Mouse (Mus musculus) embryonic facial prominence, embryonic 13.5 days (tissue): ENCODE data around the gene Ankfn1. TPM values are rescaled to one million over a fixed set of nuclear protein-coding genes. Genes with fewer than 3 reads are reported as not detected.

Experiments used
- ATAC-seq: fragments of 200-750 bp; cut with Nextera tagmentation; 2 replicates; pipeline ENCODE4 v1.8.0; 2017; ENCODE audit warnings: low read depth; ENCODE audit not compliant: insufficient number of reproducible peaks, insufficient read depth, low FRiP score, low TSS enrichment
- H3K27ac ChIP-seq: fragments of 300-500 bp; sonication (generic); 2 replicates; pipeline ENCODE4 v1.5.1; 2015; ENCODE audit warnings: moderate library complexity, mild to moderate bottlenecking, inconsistent platforms
- H3K27me3 ChIP-seq: fragments of 300-500 bp; sonication (generic); 2 replicates; pipeline ENCODE4 v1.6.1; 2015; ENCODE audit warnings: mild to moderate bottlenecking, inconsistent platforms
- H3K36me3 ChIP-seq: fragments of 300-500 bp; sonication (generic); 2 replicates; pipeline ENCODE4 v1.6.1; 2015; ENCODE audit warnings: mild to moderate bottlenecking, inconsistent platforms
- H3K4me1 ChIP-seq: fragments of 300-500 bp; sonication (generic); 2 replicates; pipeline ENCODE4 v1.6.1; 2015; ENCODE audit warnings: inconsistent platforms
- H3K4me2 ChIP-seq: fragments of 300-500 bp; sonication (generic); 2 replicates; pipeline ENCODE4 v1.6.1; 2015; ENCODE audit warnings: moderate library complexity, mild to moderate bottlenecking, inconsistent platforms
- H3K4me3 ChIP-seq: fragments of 300-500 bp; sonication (generic); 2 replicates; pipeline ENCODE4 v1.5.1; 2015; ENCODE audit warnings: mild to moderate bottlenecking, inconsistent platforms
- H3K9ac ChIP-seq: fragments of 300-500 bp; sonication (generic); 2 replicates; pipeline ENCODE4 v1.6.1; 2015; ENCODE audit warnings: mild to moderate bottlenecking, inconsistent platforms
- H3K9me3 ChIP-seq: fragments of 300-500 bp; sonication (generic); 2 replicates; pipeline ENCODE4 v1.6.1; 2016; ENCODE audit warnings: inconsistent platforms
- WGBS: fragments of 180-500 bp; shearing (Covaris S2); methylation state at CpG from one replicate; pipeline ENCODE4 v1.1.7; 2015; ENCODE audit warnings: mixed read lengths; 5-methylcytosine and 5-hydroxymethylcytosine counted together
- polyA plus RNA-seq: library from polyadenylated mRNA; unstranded; fragments of >200 nt; fragmentation: Nextera tagmentation; extraction: Ambion mirVana; gene quantifications from 2 replicates; pipeline ENCODE4 v1.2.1, GENCODE M21; 2015

Gene Ankfn1
- polyA plus RNA-seq, 1 experiment from 2014 or later = 0.34 TPM

DNA sequence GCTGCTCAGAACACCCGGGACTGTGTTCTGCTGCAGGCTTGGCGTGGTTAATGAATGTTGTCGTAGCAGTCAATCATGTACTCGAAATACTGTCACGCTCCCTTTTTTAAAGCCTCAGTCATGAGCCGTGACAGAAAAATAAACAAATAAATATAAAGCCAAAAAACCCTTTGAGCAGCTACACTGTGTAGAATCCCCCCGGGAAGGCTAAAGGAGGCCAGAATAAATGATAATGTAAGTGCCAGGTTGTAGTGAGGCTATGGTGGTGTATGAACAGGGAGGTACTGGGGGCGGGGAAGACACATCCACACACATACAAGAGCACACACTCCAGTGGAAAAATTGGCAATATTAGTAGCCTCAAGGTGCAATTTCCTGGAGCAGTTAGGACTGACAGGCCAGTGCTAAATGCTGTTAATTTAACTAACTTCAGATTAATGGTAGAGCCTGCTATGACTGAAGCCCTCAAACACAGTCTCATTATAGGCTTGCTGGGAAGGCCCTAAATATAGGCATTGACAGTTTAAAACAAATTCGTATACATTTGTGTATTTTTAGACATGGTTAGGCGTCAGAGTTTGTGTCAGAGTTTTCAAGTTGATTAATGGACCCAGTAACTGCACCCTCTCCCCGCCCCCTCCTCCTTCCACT is 270.7 kb downstream of the Ankfn1 start:
- 57% methylated on average over 11 of the region's 11 CpGs for WGBS
- no peak for ATAC-seq
- H3K4me2 ChIP-seq = no peak overlapping the region

DNA sequence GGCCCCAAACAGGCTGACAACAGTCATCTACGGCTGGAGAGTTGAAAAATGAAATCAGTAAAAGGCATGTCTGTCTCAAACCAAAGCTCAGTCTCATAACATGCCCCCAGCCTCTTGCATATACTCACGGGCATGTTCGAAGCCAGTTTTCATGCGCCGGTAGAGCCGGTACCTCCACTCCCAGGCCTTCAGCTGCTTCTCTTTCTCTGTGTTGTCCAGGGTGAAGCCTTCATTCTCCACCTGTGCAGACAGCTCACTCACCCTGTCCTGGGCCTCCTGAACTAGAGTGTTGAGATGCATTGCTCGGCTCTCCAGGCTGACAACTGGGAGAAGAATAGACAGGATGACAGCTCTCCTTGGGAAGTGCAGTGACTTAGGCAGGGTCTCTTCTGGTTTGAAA is 272.4 kb downstream of the Ankfn1 start:
- H3K9me3 ChIP-seq = no peaks in the 10 kb centered on the region
- 79% methylated on average over 7 of the region's 7 CpGs for WGBS
- no peak overlapping the region for H3K4me2 ChIP-seq
- peaks cover 13% of the 10 kb centered on the region; the same call in 1 of the 2 replicates for H3K27me3 ChIP-seq
- H3K36me3 ChIP-seq = no peaks in the 10 kb centered on the region
- no peak overlapping the region for H3K27ac ChIP-seq
- H3K4me3 ChIP-seq = no peak overlapping the region
- no peak overlapping the region for H3K9ac ChIP-seq
- ATAC-seq = no peak
- peaks cover 4% of the 10 kb centered on the region; the same call in 1 of the 2 replicates for H3K4me1 ChIP-seq

More for the DNA sequence above, 270.7 kb downstream of the Ankfn1 start:
- Histone ChIP-seq H3K9me3 (no peaks in the 10 kb centered on the region), H3K27me3 (peaks cover 13% of the 10 kb centered on the region; the same call in 1 of the 2 replicates), H3K9ac (no peak overlapping the region), H3K36me3 (no peaks in the 10 kb centered on the region), H3K4me3 (no peak overlapping the region), H3K27ac (no peak overlapping the region), H3K4me1 (no peaks in the 10 kb centered on the region; the same call in 1 of the 2 replicates)

DNA sequence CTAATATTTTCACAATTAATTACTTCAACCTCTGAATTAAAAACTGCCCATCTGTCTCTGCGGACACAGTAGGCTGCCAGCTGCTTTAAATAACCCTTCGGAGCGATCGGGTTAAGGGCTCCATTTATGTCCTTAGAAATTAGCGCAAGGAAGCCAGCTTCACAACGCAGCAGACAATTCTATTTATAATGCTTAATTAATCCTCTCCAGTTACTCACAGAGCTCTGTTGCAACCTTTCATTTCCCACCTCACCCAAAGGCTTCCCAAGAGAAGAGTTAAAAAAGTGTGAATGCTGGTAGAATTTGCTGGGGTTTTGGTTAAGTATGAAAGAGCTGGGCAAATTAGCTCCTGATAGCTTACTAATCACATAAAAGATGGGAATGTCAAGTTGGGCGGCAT is 275.7 kb downstream of the Ankfn1 start:
- no peaks in the 10 kb centered on the region for H3K9me3 ChIP-seq
- 58% methylated on average over 7 of the region's 7 CpGs for whole genome bisulfite sequencing
- no peak overlapping the region for H3K4me2 ChIP-seq
- H3K4me1 ChIP-seq = peaks cover 4% of the 10 kb centered on the region; the same call in 1 of the 2 replicates
- no peaks in the 10 kb centered on the region for H3K36me3 ChIP-seq
- peaks cover 13% of the 10 kb centered on the region; the same call in 1 of the 2 replicates for H3K27me3 ChIP-seq
- H3K9ac ChIP-seq = no peak overlapping the region
- no peak overlapping the region for H3K4me3 ChIP-seq
- no peak for ATAC-seq
- H3K27ac ChIP-seq = no peak overlapping the region

DNA sequence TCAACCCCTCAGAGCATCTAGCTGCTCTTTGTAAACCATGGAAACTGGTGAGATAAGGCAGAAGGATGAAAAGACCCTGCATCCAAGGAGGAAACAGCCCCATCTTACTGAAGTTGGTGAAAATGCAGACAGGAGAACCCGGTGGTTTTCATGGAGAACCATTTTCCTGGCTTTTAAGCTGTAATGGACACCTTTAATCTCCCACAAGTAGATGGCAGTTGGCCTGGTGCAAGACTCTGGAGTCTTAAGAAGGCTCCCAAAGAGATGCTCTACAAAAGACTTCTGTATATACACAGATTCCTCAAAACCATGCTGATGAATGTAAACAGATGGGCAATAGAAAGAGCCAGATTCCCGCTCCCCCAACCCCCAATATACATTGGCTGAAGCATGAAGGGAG is 276.5 kb downstream of the Ankfn1 start:
- no peak overlapping the region for H3K27ac ChIP-seq
- no peak for ATAC-seq
- peaks cover 4% of the 10 kb centered on the region; the same call in 1 of the 2 replicates for H3K4me1 ChIP-seq
- H3K4me3 ChIP-seq = no peak overlapping the region
- H3K27me3 ChIP-seq = peaks cover 13% of the 10 kb centered on the region; the same call in 1 of the 2 replicates
- no peak overlapping the region for H3K9ac ChIP-seq
- H3K9me3 ChIP-seq = no peaks in the 10 kb centered on the region
- H3K36me3 ChIP-seq = no peaks in the 10 kb centered on the region
- WGBS = 67% methylated on average over 2 of the region's 2 CpGs
- H3K4me2 ChIP-seq = no peak overlapping the region

DNA sequence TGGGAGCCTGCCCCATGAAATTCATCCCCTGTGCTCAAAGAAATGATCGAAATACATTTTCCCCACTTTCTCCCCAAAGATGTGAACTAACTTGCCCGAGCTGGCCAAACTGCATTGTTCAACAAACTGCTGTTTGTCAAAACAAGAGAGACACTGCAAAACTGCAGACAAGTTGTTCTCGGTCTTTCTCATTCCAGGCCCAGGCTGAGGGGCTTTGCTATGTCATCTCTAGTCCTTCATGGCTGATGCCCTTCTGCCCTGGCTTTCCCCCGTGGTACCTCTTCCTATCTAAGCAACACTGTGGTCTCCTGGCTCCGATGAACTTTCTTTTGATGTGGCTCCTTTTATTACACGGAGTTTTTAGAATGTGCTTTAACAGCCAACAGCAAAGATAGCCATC is 296.4 kb downstream of the Ankfn1 start:
- no peak overlapping the region for H3K4me2 ChIP-seq
- no peak overlapping the region for H3K27ac ChIP-seq
- H3K9ac ChIP-seq = no peak overlapping the region
- no peak overlapping the region for H3K4me3 ChIP-seq
- no peaks in the 10 kb centered on the region for H3K36me3 ChIP-seq
- 47% methylated on average over 6 of the region's 6 CpGs for WGBS
- H3K9me3 ChIP-seq = no peaks in the 10 kb centered on the region
- peaks cover 21% of the 10 kb centered on the region for H3K4me1 ChIP-seq
- no peaks in the 10 kb centered on the region for H3K27me3 ChIP-seq
- no peak for ATAC-seq

DNA sequence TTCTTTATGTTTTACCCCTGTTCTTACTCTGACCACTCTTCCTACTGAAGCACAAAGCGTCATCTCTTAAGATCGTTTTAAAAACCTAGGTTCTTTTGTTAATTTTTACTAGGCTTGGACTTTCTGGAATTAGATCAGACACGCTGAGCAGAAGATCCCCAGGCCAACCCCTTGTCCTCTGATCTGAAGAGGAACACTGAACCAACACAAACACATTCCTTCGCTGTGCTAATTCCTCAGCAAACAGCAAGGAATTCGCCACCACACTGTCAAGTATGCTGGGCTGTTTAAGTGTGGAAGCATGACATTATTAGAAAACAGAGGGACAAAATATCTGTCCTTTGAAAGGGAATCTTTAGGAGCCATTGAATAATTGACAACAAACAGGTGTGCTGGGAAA is 300.5 kb downstream of the Ankfn1 start:
- Histone ChIP-seq H3K9me3 (no peaks in the 10 kb centered on the region), H3K27me3 (no peaks in the 10 kb centered on the region), H3K4me1 (peaks cover 14% of the 10 kb centered on the region), H3K36me3 (no peaks in the 10 kb centered on the region), H3K9ac (no peak overlapping the region), H3K4me3 (no peak overlapping the region), H3K4me2 (no peak overlapping the region), H3K27ac (no peak overlapping the region)
- 57% methylated on average over 5 of the region's 5 CpGs for WGBS
- no peak for ATAC-seq

DNA sequence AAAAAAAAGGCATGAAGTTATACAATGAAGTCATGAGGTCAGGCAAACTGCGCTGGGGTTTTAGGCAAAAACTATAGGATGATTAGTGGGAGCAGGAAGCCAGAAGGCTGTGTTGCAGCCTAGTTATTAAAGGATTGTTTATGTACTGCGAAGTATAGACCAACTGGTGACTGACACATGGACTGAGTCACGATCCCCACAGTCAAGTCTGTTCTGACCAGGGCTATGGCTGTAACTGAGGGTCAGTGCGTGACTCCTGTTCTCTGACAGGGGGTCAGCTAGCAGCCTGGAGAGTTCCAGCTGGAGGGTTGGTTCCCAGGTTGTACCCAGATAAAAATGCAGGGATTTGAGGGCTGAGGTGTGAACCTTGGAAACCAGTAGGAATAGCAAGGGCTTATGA is 301.4 kb downstream of the Ankfn1 start:
- Histone ChIP-seq H3K4me3 (no peak overlapping the region), H3K27ac (no peak overlapping the region), H3K27me3 (no peaks in the 10 kb centered on the region), H3K4me2 (no peak overlapping the region), H3K9ac (no peak overlapping the region), H3K9me3 (no peaks in the 10 kb centered on the region), H3K4me1 (peaks cover 10% of the 10 kb centered on the region), H3K36me3 (no peaks in the 10 kb centered on the region)
- ATAC-seq = no peak
- 87% methylated on average over 4 of the region's 4 CpGs for WGBS

DNA sequence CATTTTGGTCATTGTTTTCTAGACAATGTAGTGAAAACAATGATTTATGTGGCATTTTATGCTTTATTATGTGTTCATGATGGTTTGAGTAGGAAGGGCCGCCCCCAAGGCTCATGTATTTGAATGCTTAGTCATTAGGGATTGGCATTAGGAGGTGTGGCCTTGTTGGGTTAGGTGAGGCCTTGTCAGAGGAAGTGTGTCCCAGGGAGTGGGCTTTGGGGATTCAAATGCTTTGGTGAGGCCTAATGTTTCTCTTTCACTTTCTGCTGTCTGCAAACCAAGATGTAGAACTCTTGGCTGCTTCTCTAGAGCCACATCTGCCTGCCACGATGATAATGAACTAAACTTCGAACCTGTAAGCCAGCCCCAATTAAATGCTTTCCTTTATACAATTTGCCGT is 304.6 kb downstream of the Ankfn1 start:
- no peaks in the 10 kb centered on the region for H3K9me3 ChIP-seq
- no peak for ATAC-seq
- no peaks in the 10 kb centered on the region for H3K36me3 ChIP-seq
- 67% methylated on average over 4 of the region's 4 CpGs for WGBS
- H3K27ac ChIP-seq = no peak overlapping the region
- no peaks in the 10 kb centered on the region for H3K27me3 ChIP-seq
- no peak overlapping the region for H3K4me3 ChIP-seq
- 0 out of 2 replicates have a peak, but pooled peaks cover under 1% of the 10 kb centered on the region for H3K4me1 ChIP-seq
- H3K4me2 ChIP-seq = no peak overlapping the region
- H3K9ac ChIP-seq = no peak overlapping the region

DNA sequence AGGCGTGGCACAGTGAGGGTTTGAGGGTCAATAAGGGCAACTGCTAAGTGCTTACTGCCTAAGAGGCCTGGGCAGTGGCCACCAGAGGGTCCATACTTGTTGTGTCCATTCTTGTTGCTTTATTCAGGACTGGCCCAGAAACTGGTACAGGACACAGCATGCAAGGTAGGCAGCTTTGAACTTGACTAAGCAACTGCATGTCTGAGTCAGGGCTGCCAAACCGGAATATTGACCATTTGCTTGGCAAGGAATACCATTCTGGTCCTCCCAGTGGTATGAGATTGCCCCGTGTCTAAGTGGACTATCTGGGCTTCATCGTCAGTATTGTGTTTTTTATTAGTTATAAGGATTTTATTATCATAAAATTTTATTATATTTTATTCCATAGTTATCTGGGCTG is 312.1 kb downstream of the Ankfn1 start:
- 89% methylated on average over 4 of the region's 4 CpGs for WGBS
- H3K4me1 ChIP-seq = peaks cover 9% of the 10 kb centered on the region; the same call in 1 of the 2 replicates

DNA sequence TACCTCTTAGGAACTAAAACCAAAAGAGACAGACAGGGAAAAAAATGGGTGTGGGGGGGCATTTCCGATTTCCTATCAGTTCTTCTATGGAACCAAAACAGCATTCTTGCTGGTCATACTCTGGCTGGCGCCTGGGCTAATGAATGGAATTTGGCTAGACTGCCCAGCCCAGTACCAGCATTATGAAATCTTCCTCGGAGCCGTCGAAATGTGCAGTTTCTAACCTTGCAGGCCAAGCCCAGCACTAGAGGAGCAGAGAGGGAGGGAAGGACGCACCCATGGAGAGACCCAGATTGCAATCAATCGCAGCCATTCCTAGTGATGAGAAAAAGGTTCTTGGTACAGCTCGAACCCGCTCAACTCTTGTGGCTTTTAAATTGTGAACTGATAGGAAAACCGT is 315.2 kb downstream of the Ankfn1 start:
- Histone ChIP-seq H3K4me1 (peaks cover 9% of the 10 kb centered on the region; the same call in 1 of the 2 replicates), H3K27ac (no peak overlapping the region), H3K27me3 (0 out of 2 replicates have a peak, but pooled peaks cover 2% of the 10 kb centered on the region), H3K4me2 (no peak overlapping the region), H3K9me3 (no peaks in the 10 kb centered on the region), H3K36me3 (no peaks in the 10 kb centered on the region), H3K4me3 (no peak overlapping the region), H3K9ac (no peak overlapping the region)
- ATAC-seq = no peak
- WGBS = 57% methylated on average over 10 of the region's 10 CpGs

More for the DNA sequence above, 312.1 kb downstream of the Ankfn1 start:
- no peak overlapping the region for H3K4me3 ChIP-seq
- no peaks in the 10 kb centered on the region for H3K27me3 ChIP-seq
- H3K9me3 ChIP-seq = no peaks in the 10 kb centered on the region
- no peak overlapping the region for H3K27ac ChIP-seq
- ATAC-seq = no peak
- no peaks in the 10 kb centered on the region for H3K36me3 ChIP-seq
- no peak overlapping the region for H3K9ac ChIP-seq
- no peak overlapping the region for H3K4me2 ChIP-seq

DNA sequence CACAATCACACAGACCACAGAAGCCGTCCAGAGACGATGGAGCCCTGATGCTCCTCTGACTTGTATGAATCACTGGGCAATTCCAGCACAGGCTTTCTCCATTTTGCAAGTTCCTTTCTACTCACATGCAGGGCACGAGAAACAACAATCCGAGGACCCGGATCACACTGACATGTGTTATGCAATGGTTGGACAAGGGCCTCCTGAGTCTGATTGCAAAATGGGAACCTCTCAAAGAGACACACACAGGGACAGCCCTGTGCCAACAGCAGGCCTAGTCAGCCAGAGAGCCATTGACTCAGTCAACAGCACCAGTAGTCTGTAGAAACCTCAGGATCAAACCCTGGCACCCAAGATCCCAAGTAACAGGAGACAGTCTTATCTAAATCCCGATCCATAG is 318.0 kb downstream of the Ankfn1 start:
- no peak for ATAC-seq
- Histone ChIP-seq H3K27me3 (0 out of 2 replicates have a peak, but pooled peaks cover 4% of the 10 kb centered on the region), H3K9me3 (no peaks in the 10 kb centered on the region), H3K4me3 (no peak overlapping the region), H3K4me2 (no peak overlapping the region), H3K27ac (no peak overlapping the region), H3K9ac (no peak overlapping the region), H3K4me1 (peaks cover 13% of the 10 kb centered on the region), H3K36me3 (no peaks in the 10 kb centered on the region)
- WGBS = 92% methylated on average over 6 of the region's 6 CpGs

DNA sequence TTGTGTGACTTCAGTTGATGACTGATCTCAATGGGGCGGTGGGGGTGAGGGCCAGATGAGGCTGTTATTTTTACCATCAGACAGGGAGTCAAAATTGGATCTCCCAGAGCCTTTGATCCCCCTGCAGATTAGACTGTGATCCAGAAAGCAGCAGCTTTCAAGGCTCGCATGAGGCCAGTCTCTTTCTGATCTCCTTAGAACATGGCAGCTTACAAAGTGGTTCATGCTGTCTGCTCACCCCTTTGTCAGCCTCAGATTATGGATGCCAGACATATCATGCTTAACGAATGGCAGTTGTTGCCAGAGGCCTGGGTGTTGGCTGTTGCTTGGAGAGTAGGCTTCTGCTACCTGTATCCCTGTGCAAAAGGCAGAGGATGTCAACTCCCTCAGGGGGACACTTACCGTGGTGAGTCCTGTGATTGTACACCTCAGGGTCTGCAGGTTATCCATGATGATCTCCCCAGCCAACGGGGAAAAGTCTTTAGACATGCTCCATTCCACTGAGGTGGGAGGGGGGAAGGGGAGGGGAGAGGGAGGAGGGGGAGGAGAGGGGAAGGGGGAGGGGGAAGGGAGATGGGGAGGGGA is 321.7 kb downstream of the Ankfn1 start:
- H3K36me3 ChIP-seq = no peaks in the 10 kb centered on the region
- peaks cover 13% of the 10 kb centered on the region for H3K4me1 ChIP-seq
- H3K9ac ChIP-seq = no peak overlapping the region
- 11% methylated on average over 5 of the region's 5 CpGs for WGBS
- no peak overlapping the region for H3K4me3 ChIP-seq
- H3K27ac ChIP-seq = peak overlapping the region; percentile 22; the same call in 1 of the 2 replicates
- no peaks in the 10 kb centered on the region for H3K9me3 ChIP-seq
- ATAC-seq = no peak
- H3K27me3 ChIP-seq = 0 out of 2 replicates have a peak, but pooled peaks cover 4% of the 10 kb centered on the region
- H3K4me2 ChIP-seq = no peak overlapping the region
